Mouse (Mus musculus) olfactory bulb, adult 2 months (tissue): ENCODE results near the gene Susd2. TPM values are rescaled to one million over a fixed set of nuclear protein-coding genes. Genes with fewer than 3 reads are reported as not detected.

Experiments used
- H3K27ac ChIP-seq: fragments of 200-500 bp; 2 replicates; pipeline ENCODE4 v1.5.1; 2012; ENCODE audit warnings: low read depth, low read length; ENCODE audit not compliant: insufficient read depth
- H3K4me1 ChIP-seq: fragments of 200-500 bp; 2 replicates; pipeline ENCODE4 v1.6.1; 2012; ENCODE audit warnings: low read length; ENCODE audit not compliant: control insufficient read depth, insufficient read depth
- H3K4me3 ChIP-seq: fragments of 200-500 bp; 2 replicates; pipeline ENCODE4 v1.5.1; 2012; ENCODE audit warnings: mild to moderate bottlenecking, low read depth, low read length, moderate library complexity; ENCODE audit not compliant: insufficient read depth
- CTCF ChIP-seq: fragments of 200-500 bp; IDR thresholded peaks from 2 replicates; pipeline ENCODE4 v1.5.1; 2012; ENCODE audit warnings: low read depth, mild to moderate bottlenecking, low read length, moderate library complexity; ENCODE audit not compliant: insufficient read depth
- POLR2A ChIP-seq: fragments of 200-500 bp; IDR thresholded peaks from 2 replicates; pipeline ENCODE4 v1.6.1; 2012; ENCODE audit warnings: mild to moderate bottlenecking, low read depth, low read length, moderate library complexity; ENCODE audit not compliant: insufficient read depth
- WGBS: fragments of 180-500 bp; shearing (Covaris S2); methylation state at CpG from one replicate; pipeline ENCODE4 v1.1.7; 2018; 5-methylcytosine and 5-hydroxymethylcytosine counted together
- polyA plus RNA-seq: library from polyadenylated mRNA; stranded (reverse); fragments of >200 nt; gene quantifications from 2 replicates; pipeline ENCODE4 v1.2.4, GENCODE M21; 2012; ENCODE audit warnings: low replicate concordance; ENCODE audit not compliant: missing spikeins, insufficient read depth, insufficient read length

The Susd2 gene
- polyA plus RNA-seq, 1 experiment: not detected

GRCm38 (mm10) chr10:75589651-75590050 lies 54.2 kb downstream of the Susd2 start:
- TF ChIP-seq POLR2A: no peak
- TF ChIP-seq CTCF: no peak
- no peak overlapping the region for H3K27ac ChIP-seq
- H3K4me1 ChIP-seq: peaks cover 6% of the 10 kb centered on the region
- 0 out of 2 replicates have a peak overlapping the region, but pooled peaks have one; percentile 11 for H3K4me3 ChIP-seq
- WGBS: 78% methylated on average over 16 of the region's 16 CpGs

- Histone ChIP-seq H3K4me3 (0 out of 2 replicates have a peak within 1 kb of the TSS, but pooled peaks have one; percentile 11), H3K27ac (no peak within 1 kb of the TSS), H3K4me1 (peaks cover 6% of the 10 kb centered on the region)
- TF ChIP-seq CTCF (no peak), POLR2A (no peak)
- 28% methylated on average over 5 of the region's 5 CpGs for WGBS
Observed at GRCm38 (mm10) chr10:75589129-75589528, 54.7 kb downstream of the Susd2 start, which contains the start of gene Ggt5. Gene Ggt5 (plus strand): TSS chr10:75589340.

DNA sequence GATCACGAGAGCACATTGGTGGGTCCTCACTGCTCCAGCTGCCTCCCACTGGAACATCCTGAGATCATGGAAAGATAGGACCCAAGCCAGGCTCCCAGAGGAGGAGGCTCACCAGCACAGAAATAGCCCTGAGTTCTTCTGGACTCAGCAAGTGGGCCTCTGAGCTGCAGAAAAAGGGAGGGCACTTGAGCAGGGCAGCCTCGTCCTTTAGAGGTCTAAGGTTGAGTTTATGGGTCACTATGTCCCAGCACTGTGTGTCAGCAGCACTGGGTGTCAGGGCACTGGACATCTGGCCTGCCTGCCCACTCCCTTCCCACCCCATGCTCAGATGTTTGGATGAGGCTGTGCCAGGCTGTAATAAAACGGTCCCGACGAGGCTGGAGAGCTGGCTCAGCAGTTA lies 55.5 kb downstream of the Susd2 start:
- peaks cover 6% of the 10 kb centered on the region for H3K4me1 ChIP-seq
- H3K27ac ChIP-seq: no peak overlapping the region
- TF ChIP-seq CTCF: no peak
- no peak overlapping the region for H3K4me3 ChIP-seq
- WGBS: 70% methylated on average over 5 of the region's 5 CpGs

DNA sequence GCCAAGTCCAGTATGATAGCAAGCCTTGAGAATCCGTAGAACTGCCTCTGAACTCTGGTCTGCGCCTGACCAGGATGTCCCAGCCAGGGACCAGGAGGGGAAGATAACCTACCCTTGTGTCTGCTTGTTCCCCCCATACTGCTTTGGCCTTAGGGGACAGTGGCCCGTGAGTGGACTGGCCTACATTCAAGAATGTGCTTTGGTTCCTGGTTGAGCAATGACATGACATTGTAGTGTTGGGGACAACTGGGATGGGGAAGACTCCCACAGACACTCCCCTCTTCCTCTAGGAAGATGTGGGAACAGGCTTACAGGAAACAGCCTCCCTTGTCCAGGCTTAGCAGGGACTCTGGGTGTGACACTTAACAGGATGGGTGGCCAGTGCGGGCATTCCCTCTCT lies 56.0 kb downstream of the Susd2 start:
- TF ChIP-seq POLR2A: no peak
- no peak for TF ChIP-seq CTCF
- no peak overlapping the region for H3K27ac ChIP-seq
- 89% methylated on average over 4 of the region's 4 CpGs for WGBS
- H3K4me3 ChIP-seq: no peak overlapping the region
- peaks cover 6% of the 10 kb centered on the region for H3K4me1 ChIP-seq

Other genes starting within 250 kb of the Susd2 start
- gene Upb1, start 242.9 kb downstream of the Susd2 start, polyA plus RNA-seq: not detected in 2 replicates
- not detected in 2 replicates for gene Snrpd3, start 126.5 kb downstream of the Susd2 start, polyA plus RNA-seq
- gene Gucd1, start 126.0 kb downstream of the Susd2 start, polyA plus RNA-seq: not detected in 2 replicates
- not detected in 2 replicates for gene Lrrc75b, start 83.7 kb downstream of the Susd2 start, polyA plus RNA-seq
- gene Ggt1, start 82.4 kb downstream of the Susd2 start, polyA plus RNA-seq: not detected in 2 replicates
- gene Ggt5, start 54.7 kb downstream of the Susd2 start, polyA plus RNA-seq: not detected in 2 replicates
- not detected in 2 replicates for gene Cabin1, start 120.3 kb upstream of the Susd2 start, polyA plus RNA-seq
- gene Ddt, start 129.4 kb upstream of the Susd2 start, polyA plus RNA-seq: not detected in 2 replicates
- not detected in 2 replicates for gene Gm20441, start 136.9 kb upstream of the Susd2 start, polyA plus RNA-seq
- not detected in 2 replicates for gene Gstt3, start 137.4 kb upstream of the Susd2 start, polyA plus RNA-seq
- gene Gstt1, start 154.6 kb upstream of the Susd2 start, polyA plus RNA-seq: not detected in 2 replicates
- gene Gstt4, start 178.5 kb upstream of the Susd2 start, polyA plus RNA-seq: not detected in 2 replicates
- gene Gstt2, start 193.4 kb upstream of the Susd2 start, polyA plus RNA-seq: not detected in 2 replicates
- not detected in 2 replicates for gene Mif, start 216.2 kb upstream of the Susd2 start, polyA plus RNA-seq
- not detected in 2 replicates for gene Derl3, start 249.4 kb upstream of the Susd2 start, polyA plus RNA-seq